Mouse (Mus musculus) forebrain, embryonic 11.5 days (tissue): ENCODE measurements around the gene Slc17a2. TPM values are rescaled to one million over a fixed set of nuclear protein-coding genes. Genes with fewer than 3 reads are reported as not detected.

Experiments
- polyA plus RNA-seq: library from polyadenylated mRNA; unstranded; fragments of >200 nt; fragmentation: Nextera tagmentation; extraction: Ambion mirVana; gene quantifications from 2 replicates; pipeline ENCODE4 v1.2.1, GENCODE M21; 2014

The Slc17a2 gene
- polyA plus RNA-seq, 1 experiment from 2014 or later = not detected

Other genes starting within 250 kb of the Slc17a2 start
- 6.7 and 10.4 TPM in 2 replicates for gene Hist1h3e, start 244.6 kb upstream of the Slc17a2 start, polyA plus RNA-seq
- 96.4 and 102 TPM in 2 replicates for gene Hist1h2ae, start 235.8 kb upstream of the Slc17a2 start, polyA plus RNA-seq
- 7.4 and 10.0 TPM in 2 replicates for gene Hist1h2bg, start 235.6 kb upstream of the Slc17a2 start, polyA plus RNA-seq
- 4.5 and 5.9 TPM in 2 replicates for gene Hist1h2bf, start 232.8 kb upstream of the Slc17a2 start, polyA plus RNA-seq
- gene Hist1h2ad, start 232.6 kb upstream of the Slc17a2 start, polyA plus RNA-seq = 2.5 and 3.0 TPM in 2 replicates
- gene Hist1h3d, start 231.2 kb upstream of the Slc17a2 start, polyA plus RNA-seq = 11.9 and 13.9 TPM in 2 replicates
- gene Hist1h4d, start 225.4 kb upstream of the Slc17a2 start, polyA plus RNA-seq = 132 and 133 TPM in 2 replicates
- gene Hist1h2be, start 185.9 kb upstream of the Slc17a2 start, polyA plus RNA-seq = 4.0 and 4.6 TPM in 2 replicates
- gene Hist1h1e, start 184.4 kb upstream of the Slc17a2 start, polyA plus RNA-seq = 27.3 and 27.7 TPM in 2 replicates
- 1.1 and 1.2 TPM in 2 replicates for gene Hist1h2ac, start 123.0 kb upstream of the Slc17a2 start, polyA plus RNA-seq
- 23.4 and 25.3 TPM in 2 replicates for gene Hist1h2bc, start 122.8 kb upstream of the Slc17a2 start, polyA plus RNA-seq
- gene Hist1h1t, start 111.2 kb upstream of the Slc17a2 start, polyA plus RNA-seq = 0.51 TPM in 1 of 2 replicates, not detected in the other
- 6.0 and 6.8 TPM in 2 replicates for gene Hist1h4c, start 108.5 kb upstream of the Slc17a2 start, polyA plus RNA-seq
- 2.2 TPM in 2 replicates for gene Hfe, start 96.1 kb upstream of the Slc17a2 start, polyA plus RNA-seq
- gene Hist1h1c, start 68.2 kb upstream of the Slc17a2 start, polyA plus RNA-seq = 14.5 and 15.2 TPM in 2 replicates
- gene Hist1h3c, start 61.4 kb upstream of the Slc17a2 start, polyA plus RNA-seq = 8.7 and 10.6 TPM in 2 replicates
- 2.6 and 3.4 TPM in 2 replicates for gene Hist1h2bb, start 60.3 kb upstream of the Slc17a2 start, polyA plus RNA-seq
- 59.7 and 63.1 TPM in 2 replicates for gene Hist1h2ab, start 55.9 kb upstream of the Slc17a2 start, polyA plus RNA-seq
- 11.7 and 15.4 TPM in 2 replicates for gene Hist1h3b, start 54.7 kb upstream of the Slc17a2 start, polyA plus RNA-seq
- 4.7 and 5.9 TPM in 2 replicates for gene Hist1h4b, start 50.0 kb upstream of the Slc17a2 start, polyA plus RNA-seq
- 0.95 TPM in 1 of 2 replicates, not detected in the other for gene Hist1h4a, start 45.8 kb upstream of the Slc17a2 start, polyA plus RNA-seq
- 2.9 and 5.4 TPM in 2 replicates for gene Hist1h3a, start 44.6 kb upstream of the Slc17a2 start, polyA plus RNA-seq
- 2.7 and 4.0 TPM in 2 replicates for gene Hist1h1a, start 43.3 kb upstream of the Slc17a2 start, polyA plus RNA-seq
- gene Trim38, start 37.1 kb upstream of the Slc17a2 start, polyA plus RNA-seq = 0.13 TPM in 1 of 2 replicates, not detected in the other
- gene Slc17a3, start 32.4 kb downstream of the Slc17a2 start, polyA plus RNA-seq = not detected in 2 replicates
- not detected in 2 replicates for gene Slc17a1, start 60.8 kb downstream of the Slc17a2 start, polyA plus RNA-seq
- gene Slc17a4, start 108.0 kb downstream of the Slc17a2 start, polyA plus RNA-seq = not detected in 2 replicates
- not detected in 2 replicates for gene Hist1h2ba, start 127.2 kb downstream of the Slc17a2 start, polyA plus RNA-seq
- gene Hist1h2aa, start 127.5 kb downstream of the Slc17a2 start, polyA plus RNA-seq = not detected in 2 replicates
- 0.57 and 0.73 TPM in 2 replicates for gene Scgn, start 184.2 kb downstream of the Slc17a2 start, polyA plus RNA-seq